Mouse (Mus musculus): ENCODE measurements around the gene Usp8. TPM values are rescaled to one million over a fixed set of nuclear protein-coding genes. Genes with fewer than 3 reads are reported as not detected.

Usp8 gene
- 10 to 100 TPM; 36.8 to 44.7 (median 42.2) TPM for polyA plus RNA-seq (2017; shearing (Covaris generic))

DNA sequence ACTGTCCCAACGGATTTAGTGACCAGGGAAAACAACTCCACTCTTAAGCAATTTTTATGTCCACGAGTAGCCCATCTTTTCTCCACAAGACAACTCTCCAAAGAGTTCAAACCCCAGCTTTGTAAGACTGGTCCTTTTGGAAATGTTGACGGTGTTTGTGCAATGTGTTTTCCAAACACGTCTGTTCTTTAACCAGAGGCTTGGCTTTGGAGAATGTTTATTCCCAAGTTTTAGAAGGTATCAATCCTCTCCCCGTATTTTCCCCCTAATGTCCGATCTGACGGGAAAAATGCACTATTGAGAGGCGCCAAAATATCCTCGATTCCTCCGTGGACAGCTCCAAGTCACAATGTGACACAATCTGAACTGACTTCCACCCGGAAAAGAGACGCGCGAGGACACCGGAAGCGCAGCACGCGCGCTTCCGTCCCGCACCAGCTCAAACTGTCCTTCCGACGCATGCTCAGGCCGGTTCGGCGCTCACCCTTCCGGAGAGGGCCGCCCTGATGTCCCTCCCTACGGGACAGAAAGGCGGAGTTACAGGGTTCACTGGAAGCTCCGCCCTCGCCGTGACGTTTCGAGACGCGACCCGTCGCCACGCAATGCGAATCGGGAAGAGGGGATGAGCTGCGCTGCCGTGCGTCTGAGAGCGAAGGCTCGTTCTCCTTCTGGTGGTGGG lies at the start of gene Usp8:
Gene Usp8 (plus strand): TSS at position 570 of the 679 bp plus-strand sequence.
- ATAC-seq = peak; percentile 95

DNA sequence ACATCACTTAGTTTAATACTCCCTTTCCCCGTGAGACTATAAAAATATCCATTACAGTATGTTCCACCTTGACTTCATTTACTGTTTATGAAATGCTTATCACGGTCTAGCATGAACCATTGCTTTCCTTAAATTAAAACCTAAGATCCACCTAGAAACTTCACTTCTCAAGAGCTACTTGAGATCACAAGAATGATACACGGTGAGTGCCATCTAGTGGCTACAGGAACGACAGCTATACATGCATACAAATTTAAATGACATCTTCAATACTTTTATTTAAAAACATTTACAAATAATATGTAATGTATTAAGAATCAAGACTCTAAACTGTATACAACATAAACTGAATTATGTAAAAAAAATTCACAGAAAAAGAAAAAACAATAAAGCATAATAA lies 43.6 kb upstream of the Usp8 start:
- ATAC-seq = peak; percentile 79

DNA sequence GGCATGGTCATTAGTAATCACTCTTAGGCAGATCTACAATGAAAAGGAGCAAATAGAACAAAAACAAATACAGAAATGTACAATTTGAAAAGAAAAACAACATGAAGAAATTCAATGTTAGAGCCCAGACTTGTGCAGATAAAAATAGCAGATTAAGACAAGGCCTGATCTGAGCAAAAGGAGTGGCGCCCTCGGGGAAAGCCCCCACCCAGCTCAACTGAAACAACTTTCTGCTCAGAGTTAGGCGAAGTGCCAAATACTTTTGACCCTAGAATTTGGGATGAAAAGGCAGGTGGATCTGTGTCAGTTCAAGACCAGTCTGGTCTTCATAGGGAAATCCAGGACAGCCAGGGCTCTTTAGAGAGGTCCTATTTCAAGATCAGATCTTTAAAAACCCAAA lies 41.1 kb upstream of the Usp8 start:
- peak; percentile 59 for ATAC-seq

DNA sequence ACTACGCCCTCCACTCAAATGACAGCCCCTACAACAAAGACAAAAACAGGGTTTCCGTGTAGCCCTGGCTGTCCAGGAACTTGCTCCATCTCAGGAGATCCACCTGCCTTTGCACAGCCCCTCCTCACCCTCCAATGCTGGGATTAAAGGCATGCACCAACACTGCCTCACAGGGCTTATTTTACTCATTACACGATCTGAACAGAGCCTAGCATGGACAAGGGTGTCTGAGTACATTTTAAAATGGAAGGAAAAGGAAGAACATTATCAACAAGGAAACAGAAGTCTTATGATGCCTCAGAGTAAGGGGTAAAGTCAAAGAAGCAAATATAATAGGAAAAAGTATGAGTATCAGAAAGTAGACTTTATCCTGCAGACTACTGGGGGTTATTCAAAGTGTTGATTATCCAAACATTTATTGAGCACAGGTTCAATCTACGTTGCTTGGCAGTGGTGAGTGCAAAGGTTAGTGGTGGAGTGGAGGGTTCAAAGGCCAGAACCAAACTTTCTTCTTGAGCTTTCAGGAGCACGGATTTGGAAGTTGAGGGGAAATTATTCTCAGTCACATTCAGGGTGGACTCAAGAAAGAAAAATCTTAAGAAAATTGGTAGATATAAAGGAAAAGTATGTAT lies 38.4 kb upstream of the Usp8 start:
- no peak for ATAC-seq

DNA sequence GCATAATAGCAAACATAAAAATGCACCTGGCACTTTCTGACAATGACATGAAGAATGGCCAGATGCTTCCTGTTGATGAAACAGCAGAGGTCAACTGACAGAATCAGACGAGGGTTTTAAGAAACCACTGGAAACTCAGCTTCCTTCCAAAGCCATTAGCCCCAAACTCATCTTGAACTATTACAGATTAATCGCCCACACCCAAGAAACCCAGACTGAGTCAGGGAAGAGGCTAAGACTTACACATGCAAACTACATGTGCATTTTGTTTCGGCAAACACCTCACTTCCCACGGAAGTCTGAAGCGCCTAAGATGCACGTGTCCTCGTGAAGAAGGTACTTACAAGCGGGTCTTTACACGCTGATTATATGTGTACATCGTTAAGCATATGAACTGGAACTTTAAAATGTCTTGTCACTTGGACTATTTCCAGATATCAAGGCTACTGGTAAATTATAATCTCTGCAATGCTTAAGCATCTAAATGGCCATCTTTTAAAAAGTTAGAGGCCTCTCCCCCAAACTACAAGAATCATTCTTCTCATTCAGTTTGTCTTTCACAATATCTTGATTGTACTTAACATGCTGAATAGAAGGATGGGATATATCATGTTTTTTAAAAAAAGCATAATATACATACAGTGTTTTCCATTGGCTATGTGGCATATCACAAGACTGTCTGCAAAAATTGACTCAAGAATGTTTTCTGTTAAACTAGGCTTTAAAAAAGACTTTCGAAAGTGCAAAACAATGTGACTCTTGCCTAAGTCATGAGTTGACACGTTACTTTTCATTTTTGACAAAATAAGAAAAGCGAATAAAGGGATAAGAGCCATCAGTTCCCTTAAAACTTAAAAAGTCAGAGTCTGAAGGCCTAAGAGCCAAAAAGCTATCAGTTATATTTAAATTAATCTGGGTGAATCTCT lies 33.5 kb upstream of the Usp8 start:
- ATAC-seq = peak; percentile 36

DNA sequence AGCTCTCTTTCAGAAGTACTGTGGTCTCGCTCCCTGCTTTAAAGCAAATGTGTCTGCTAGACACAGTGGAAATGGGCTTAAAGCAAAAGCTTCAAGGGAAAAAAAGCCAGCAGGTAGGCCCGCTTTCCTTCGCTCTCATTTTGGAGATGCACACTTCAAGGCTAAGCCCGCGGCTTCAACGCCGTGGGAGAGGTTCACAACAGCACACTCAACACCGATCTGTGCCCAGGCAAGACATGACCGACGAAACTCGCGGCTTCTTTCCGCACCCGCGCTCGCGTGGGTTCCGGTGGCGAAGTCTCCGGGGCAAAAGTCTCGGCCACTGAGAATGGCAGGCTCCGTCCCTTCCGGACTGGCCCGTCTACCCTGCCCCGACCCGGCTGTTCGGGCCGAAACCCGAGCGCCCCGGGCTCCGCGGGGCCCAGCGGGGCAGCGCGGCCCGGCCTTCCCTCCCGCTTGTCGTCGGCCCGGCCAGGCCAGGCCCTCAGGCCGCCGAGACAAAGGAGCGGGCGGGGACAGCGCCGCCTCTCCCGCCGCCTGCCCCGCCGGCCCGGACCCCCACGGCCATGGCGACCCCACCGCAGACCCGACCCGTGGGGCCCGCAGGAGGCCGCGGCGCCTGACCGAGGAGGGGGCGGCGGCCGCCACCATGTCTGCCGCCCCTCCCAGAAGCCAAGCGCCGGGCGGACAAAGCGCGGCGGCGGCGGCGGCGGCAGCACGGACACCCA lies 32.5 kb upstream of the Usp8 start:
- peak; percentile 24 for ATAC-seq

DNA sequence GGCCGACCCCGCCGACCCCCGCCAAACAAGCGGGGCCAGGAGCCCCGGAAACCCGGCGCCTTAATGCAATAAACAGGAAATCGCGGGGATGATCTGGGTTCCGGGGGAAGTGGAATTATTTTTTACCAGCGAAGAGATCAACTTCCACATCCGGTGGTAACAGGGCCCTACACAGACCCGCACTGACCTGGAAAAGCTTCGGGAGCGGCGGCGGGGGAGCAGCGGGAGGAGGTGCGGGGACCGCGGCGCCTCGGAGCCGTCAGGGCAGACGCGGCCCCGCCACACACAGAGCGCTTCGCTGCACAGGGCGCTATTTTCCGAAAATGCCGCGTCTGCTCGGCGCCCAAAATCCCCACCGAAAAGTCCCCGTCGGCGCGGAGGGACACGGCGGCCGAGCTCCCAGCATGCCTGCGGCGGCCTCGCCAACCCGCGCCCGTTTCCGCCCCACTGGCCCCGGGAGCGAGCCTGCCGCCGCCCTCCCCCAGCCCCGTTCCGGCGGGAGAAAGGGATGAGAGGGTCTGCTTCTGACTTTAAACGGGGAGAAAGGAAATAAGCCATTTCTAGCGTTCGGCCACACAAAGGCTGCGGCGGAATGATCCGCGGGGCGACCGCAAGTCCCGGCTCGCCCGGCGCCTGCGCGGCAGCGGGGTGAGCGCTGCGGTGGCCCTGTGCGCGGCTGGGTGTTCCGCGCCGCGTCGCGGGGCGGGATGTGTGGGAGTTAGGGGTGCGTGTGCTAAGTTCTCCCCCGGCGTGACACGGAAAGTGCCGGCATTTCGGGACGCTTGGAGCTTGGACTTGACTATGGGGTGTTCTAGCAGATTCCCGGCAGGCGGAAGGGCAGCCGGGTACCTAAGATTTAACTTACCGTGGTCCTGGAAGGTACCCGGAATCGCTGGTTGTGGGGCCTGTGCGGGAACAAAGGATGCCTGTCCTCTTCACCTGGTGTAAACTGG lies 31.7 kb upstream of the Usp8 start:
- peak; percentile 73 for ATAC-seq

DNA sequence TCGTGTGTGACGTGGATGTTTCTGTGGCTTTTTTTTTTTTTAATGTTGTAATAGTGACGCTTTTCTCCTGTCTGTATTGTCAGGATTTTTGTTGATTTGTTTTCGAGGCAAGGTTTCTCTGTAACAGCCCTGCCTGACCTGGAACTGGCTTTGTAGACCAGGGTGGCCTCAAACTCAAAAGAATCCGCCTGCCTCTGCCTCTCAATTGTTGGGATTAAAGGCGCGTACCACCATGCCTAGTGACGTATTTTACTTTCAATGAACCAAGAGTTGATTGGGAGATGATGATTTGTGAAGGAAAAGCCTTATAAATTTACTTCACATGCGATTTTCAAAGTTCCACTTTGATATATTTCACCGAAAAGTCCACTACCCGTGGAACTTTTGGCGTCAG lies 31.0 kb upstream of the Usp8 start, which contains the start of gene Gabpb1:
Gene Gabpb1 (minus strand): TSS at position 216 of the 394 bp plus-strand sequence.
- no peak for ATAC-seq

DNA sequence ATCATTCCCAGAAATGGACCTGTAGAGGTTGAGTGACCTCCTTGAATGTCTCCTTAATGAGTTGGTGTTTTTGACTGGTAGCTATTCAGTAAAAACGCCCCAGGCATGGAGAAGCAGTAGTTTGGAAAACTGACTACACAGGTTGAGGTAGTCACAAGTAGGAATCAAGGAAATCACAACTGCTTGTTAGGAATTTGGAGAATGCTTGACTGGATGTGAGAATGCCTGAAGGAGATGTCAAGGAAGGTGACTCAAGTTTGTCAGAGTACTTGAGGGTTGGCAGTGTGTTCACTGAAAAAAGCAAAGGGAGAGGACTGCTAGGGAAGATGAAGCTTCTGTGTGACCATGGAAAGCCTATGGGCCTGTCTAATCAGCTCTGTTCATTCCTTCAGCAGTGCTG lies 29.8 kb upstream of the Usp8 start:
- no peak for ATAC-seq

DNA sequence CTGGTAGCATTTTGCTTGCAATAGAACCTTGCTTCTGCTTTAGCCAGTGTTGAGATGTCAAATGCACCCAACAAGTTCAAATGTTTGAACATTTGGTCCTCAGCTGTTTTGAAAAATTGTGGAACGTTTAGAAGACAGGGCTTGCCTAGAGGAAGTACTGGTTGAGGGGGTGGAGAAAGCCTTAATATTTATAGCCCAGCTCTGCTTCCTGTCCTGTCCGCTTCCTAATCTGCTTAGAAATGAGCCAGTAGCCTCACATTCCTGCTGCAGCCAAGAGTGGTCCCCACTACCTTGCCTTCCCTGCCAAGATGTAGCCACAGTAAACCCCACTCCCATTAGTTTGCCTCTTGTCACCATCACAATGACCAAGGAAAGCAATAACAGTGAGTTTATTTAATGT lies 24.8 kb upstream of the Usp8 start:
- ATAC-seq = no peak

DNA sequence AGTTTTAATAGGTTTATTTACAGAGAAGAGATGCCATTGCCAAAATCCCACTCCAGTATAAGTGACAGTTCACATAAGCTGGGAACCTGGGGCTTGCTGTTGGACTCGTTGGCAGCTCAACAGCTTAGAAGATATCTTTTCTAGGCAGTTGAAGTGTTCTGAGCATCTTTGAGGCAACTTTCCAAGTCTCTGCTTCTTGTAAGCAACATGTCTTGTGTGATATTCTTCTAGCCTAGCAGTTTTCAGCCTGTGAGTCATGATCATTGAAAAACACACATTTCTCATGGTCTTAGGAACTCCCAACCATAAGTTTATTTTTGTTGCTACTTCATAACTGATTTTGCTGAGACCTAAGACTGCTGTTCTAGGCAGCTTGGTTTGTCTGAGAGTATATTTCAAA lies 24.2 kb upstream of the Usp8 start:
- no peak for ATAC-seq

DNA sequence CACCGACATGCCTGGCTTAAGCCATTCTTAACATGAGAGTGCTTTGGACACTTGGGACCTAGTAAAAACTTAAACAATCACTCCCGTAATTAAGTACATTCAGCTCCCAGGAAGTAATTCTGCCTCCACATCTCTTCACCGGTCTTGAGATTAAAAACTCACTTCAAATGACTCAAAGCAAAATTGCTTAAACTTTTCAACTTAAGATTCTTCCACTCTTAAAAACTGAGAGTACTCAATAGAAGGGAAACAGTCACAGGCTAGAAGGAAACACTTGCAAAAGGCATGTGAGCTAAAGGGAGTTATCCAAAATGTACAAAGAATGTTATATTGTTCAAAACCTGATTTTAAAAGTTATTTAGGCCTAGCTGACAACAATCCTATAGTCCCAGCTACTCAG lies 15.8 kb upstream of the Usp8 start:
- ATAC-seq = no peak

DNA sequence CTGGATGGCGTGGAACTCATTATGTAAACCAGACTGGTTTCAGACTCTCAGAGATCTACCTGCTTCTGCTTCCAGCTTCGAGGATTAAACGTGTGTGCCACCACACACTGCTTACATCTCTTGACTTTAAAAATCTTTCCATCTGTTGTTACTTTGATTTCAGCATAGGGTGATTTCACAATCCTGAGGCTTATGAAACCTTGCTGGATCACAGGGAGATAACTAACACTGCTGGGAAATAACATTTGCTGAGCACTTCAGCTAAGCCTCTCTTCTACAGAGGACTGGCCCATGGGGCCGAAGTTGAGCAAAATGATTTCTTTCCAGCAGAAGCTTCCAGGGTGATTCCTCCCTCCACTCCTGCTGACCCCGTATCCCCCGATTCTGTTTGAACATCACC lies 11.8 kb upstream of the Usp8 start:
- no peak for ATAC-seq

DNA sequence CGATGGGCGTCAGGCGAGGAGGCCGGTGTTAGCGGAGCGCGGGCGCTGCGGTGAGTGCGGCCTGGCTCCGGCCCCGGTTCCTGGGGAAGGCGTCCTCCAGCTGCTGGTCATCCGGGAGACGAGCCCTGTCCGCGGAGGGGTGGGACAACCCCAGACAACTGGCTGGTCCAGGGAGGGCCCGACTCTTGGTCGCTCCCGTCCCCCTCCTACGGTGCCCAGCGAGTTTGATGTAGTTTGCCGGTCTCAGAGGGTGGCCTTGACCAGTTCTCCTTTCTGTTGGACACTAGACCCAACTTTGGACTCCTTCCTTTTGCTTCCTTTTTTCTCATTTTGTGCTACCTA lies 281 bp downstream of the Usp8 start:
- ATAC-seq = peak; percentile 6

DNA sequence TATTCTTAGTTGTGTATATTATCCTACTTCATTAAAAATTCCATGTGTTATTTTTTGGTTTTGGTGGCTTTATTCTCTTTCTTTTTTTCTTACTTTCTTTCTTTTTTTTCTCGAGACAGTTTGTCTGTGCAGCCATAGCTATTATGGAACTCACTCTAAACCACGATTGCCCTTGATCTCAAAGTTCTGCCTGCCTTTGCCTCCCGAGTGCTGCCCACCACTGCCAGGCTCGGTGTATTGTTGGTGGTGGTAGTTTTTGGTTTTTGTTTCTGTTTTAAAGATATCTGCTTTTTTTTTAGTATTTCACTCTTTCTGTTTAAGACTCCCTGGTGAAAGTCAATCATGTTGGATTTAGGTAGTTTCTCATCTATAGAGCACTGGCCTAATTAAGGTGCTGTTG lies 1.2 kb downstream of the Usp8 start:
- no peak for ATAC-seq

DNA sequence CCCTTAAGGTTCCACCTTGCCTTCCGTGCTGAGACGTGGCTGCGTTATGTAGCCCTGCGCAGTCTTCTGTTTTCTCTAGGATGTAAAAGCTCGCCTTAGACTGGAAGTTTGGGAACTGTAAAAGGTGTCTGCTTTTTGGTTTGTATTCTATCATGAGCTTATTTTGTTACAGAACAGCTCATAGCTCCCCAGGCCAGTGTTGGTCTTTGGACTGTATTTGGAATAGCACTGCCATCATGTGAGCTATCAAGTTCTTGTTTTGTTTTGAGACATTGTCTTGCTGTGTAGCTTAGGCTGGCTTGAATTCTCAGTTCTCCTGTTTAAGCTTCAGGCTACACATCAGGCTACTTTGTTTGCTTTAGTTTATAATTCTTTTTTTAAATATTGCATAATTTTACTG lies 5.4 kb downstream of the Usp8 start:
- ATAC-seq = no peak

DNA sequence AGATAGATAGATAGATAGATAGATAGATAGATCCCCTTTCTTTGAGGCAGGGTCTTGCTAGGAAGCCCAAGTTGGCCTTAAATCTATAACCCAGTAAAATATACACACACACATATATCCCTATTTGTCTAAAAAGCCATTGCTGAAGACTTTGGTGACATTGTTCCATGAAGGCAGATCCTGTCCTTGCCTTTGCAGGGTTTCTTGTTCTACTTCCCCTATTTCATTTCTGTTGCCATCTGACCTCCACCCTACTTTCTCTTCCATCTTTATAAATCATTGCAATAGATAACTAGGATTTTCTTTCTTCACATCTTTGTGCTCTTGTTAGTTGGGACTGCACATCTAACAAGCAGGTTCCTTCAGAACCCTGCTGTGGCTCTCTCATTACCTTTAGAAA lies 5.8 kb downstream of the Usp8 start:
- no peak for ATAC-seq

DNA sequence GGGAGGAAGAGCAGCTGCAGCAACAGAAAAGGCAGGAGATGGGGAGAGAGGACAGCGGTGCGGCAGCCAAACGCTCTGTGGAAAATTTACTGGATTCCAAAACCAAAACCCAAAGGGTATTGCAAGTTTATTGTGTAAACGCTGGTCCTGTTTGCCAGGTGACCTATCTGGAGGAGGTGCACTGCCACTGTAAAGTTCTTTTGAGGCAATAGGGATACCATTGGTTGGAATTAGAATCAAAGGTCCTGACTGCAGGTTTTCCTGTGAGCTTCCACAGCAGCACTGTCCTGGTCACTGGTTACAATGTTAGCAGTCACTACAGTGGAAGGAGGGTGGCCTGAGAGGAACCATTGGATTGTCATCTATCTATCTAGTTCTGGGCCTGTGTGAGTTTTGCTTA lies 22.1 kb downstream of the Usp8 start:
- no peak for ATAC-seq

DNA sequence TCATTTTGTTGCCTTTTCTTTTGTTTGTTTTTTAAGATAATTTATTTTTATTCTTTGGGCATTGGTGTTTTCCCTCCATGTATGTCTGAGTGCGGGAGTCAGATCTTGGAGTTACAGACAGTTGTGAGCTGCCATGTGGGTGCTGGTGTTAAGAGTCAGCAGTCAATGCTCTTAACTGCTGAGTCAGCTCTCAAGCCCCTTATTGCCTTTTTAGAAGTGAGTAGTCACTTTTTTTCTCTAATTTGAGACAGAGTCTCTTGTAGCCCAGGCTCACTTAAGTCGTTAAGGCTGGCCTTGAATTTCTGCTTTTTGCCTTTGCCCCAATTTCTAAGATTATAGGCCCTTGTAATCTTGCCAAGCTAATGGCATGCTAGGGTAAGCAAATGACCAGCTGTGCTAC lies 23.4 kb downstream of the Usp8 start:
- ATAC-seq = no peak

DNA sequence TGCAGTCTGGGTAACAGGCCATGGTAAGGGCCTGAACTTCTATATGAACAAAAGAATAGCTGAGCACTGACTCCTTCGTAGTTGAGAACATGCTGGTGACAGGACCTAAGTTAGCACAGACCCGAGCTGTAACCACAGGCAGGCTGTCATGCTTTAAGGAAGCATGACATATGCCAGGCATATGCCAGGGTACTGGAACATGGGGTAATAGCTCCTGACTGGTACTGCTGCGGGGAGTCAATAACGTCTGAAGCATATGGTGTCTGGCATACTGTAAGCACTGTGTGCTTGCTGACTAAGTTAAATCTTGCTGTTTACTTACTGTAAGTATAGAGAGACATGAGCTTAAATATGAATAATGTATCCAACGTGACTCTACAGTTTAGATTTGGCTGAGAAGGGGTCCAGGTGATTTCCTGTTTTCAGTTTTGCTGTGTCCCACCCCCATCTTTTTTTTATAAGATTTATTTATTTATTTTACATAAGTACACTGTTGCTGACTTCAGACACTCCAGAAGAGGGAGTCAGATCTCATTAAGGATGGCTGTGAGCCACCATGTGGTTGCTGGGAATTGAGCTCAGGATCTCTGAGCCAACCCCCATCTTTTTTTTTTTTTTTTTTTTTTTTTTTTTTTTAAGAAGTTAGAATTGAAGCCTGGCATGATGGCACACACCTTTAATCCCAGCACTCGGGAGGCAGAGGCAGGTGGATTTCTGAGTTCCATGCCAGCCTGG lies 28.4 kb downstream of the Usp8 start:
- ATAC-seq = no peak

DNA sequence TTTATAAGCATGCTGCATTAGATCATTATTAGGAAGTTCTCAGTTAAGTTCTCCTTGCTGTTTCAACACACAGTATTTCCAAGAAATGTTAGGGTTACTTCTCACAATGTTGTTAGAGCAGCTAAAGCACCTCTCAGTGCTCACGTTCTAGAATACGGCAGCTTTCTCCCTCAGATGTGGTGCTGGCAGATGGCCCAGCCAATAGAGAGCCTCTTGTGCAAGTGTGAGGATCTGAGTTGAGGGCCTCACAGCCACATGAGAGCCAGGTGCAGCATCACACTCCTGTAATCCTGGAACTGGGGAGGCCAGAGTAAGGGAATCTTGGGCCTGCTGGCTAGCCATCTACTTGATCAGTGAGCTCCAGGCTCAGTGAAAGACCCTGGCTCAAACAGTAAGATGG lies 33.2 kb downstream of the Usp8 start:
- ATAC-seq = no peak
